Mouse (Mus musculus) left cerebral cortex, postnatal 4 days (tissue): ENCODE results near the gene Itgb4. TPM values are rescaled to one million over a fixed set of nuclear protein-coding genes. Genes with fewer than 3 reads are reported as not detected.

Source experiments
- DNase-seq: peaks from one replicate; pipeline ENCODE4 v3.0.0-alpha.2; 2022
- intact Hi-C: fragments of 180-260 bp; cut with DNase I; formaldehyde crosslinking; loops from one replicate; pipeline ENCODE4 v1.15.1; 2025
- total RNA-seq, 2 experiments: library from RNA; stranded (reverse); gene quantifications; 2 replicates each; pipeline ENCODE4 v1.2.3; 2021

Itgb4 gene
- total RNA-seq, 2 experiments from 2014 or later = 3.7 to 4.4 TPM

DNA sequence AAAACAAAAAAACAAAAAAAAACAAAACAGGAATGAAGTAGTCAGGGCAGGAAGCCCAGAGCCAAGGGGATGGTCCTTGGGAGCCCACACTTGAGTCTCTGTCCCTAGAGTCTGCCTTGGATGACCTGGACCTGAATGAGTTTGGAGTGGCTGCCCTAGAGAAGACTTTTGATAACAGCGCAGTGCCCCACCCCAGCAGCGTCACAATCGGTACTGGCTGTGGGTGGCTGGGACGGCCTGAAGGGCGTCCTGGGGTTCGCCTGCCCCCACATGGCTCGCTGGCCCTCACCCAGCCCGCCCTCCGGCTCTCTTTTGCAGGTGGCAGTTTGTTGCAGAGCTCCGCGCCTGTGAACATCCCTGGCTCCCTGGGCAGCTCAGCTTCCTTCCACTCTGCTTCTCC, 81.4 kb downstream of the Itgb4 start:
- intact Hi-C loops = no loop called here
- DNase-seq = no peak

DNA sequence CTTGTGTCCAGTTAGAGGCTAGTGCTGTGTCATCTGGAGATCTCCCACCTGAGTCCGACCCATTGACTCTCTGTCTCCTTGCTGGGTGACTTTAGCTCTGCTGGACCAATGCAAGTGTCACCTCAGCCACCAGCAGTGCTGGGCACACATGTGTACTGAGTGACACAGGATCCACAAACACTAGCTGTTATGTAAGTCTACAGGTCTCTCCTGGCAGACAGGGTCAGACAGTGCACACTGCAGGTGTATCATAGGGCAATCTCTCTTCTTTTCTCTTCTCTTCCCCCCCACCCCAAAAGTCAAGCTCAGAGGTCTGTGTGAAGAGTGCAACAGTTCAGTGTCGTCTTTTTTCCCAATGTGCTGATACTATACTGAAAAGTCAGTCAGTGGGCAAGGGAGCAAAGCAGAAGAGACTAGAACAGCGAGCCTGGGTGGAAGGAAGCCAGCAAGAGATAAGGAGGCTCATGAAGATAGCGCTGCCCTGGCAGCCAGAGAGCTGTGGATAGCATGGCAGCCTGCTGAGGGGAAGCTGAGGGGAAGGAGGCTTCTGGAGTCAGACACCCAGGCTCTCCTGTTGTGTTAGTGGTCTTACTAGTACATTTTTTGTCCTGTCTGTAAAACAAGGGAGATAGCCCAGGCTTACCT, 82.8 kb downstream of the Itgb4 start:
- no peak for DNase-seq
- intact Hi-C loops = no loop called here

Other genes starting within 250 kb of the Itgb4 start
- 10 to 100 TPM; 37.3 to 44.1 TPM for gene Tmem94, start 209.3 kb upstream of the Itgb4 start, total RNA-seq
- gene Caskin2, start 161.1 kb upstream of the Itgb4 start, total RNA-seq = 10 to 100 TPM; 13.4 to 14.5 TPM
- 10 to 100 TPM; 15.1 to 19.1 TPM for gene Tsen54, start 160.0 kb upstream of the Itgb4 start, total RNA-seq
- gene Llgl2, start 150.7 kb upstream of the Itgb4 start, total RNA-seq = 1 to 10 TPM; 1.1 to 2.4 TPM
- under 1 TPM in 1 of 2 experiments, not detected in 1; 0.28 TPM for gene Myo15b, start 116.3 kb upstream of the Itgb4 start, total RNA-seq
- not detected for gene Smim5, start 74.7 kb upstream of the Itgb4 start, total RNA-seq
- gene Smim6, start 62.7 kb upstream of the Itgb4 start, total RNA-seq = not detected
- gene Sap30bp, start 41.4 kb upstream of the Itgb4 start, total RNA-seq = 10 to 100 TPM; 51.3 to 67.4 TPM
- 10 to 100 TPM; 20.4 to 22.1 TPM for gene Recql5, start 41.2 kb upstream of the Itgb4 start, total RNA-seq
- gene Galk1, start 38.0 kb downstream of the Itgb4 start, total RNA-seq = 10 to 100 TPM; 36.2 to 37.9 TPM
- gene H3f3b, start 53.3 kb downstream of the Itgb4 start, total RNA-seq = 100 to 1,000 TPM; 510 to 587 TPM
- 10 to 100 TPM; 38.8 to 42.9 TPM for gene Unk, start 55.6 kb downstream of the Itgb4 start, total RNA-seq
- gene Unc13d, start 103.3 kb downstream of the Itgb4 start, total RNA-seq = 1 to 10 TPM in 1 of 2 experiments, under 1 TPM in 1; 0.56 to 1.2 TPM
- gene Wbp2, start 112.3 kb downstream of the Itgb4 start, total RNA-seq = 100 to 1,000 TPM; 171 to 176 TPM
- gene Trim47, start 152.5 kb downstream of the Itgb4 start, total RNA-seq = 1 to 10 TPM; 9.2 to 9.3 TPM
- 1 to 10 TPM; 4.9 to 5.2 TPM for gene Trim65, start 156.4 kb downstream of the Itgb4 start, total RNA-seq
- gene Mrpl38, start 164.2 kb downstream of the Itgb4 start, total RNA-seq = 10 to 100 TPM; 52.2 to 54.0 TPM
- gene Fbf1, start 193.5 kb downstream of the Itgb4 start, total RNA-seq = 100 to 1,000 TPM; 126 to 130 TPM
- gene Ten1, start 224.1 kb downstream of the Itgb4 start, total RNA-seq = 10 to 100 TPM; 39.5 to 39.9 TPM
- gene Acox1, start 224.3 kb downstream of the Itgb4 start, total RNA-seq = 10 to 100 TPM; 96.3 to 98.3 TPM